Mouse (Mus musculus) thymus, postnatal 4 days (tissue): ENCODE measurements around the gene Olfr291.

Source experiments
- DNase-seq: peaks from one replicate; pipeline ENCODE4 v3.0.0; 2021

The Olfr291 gene

DNA sequence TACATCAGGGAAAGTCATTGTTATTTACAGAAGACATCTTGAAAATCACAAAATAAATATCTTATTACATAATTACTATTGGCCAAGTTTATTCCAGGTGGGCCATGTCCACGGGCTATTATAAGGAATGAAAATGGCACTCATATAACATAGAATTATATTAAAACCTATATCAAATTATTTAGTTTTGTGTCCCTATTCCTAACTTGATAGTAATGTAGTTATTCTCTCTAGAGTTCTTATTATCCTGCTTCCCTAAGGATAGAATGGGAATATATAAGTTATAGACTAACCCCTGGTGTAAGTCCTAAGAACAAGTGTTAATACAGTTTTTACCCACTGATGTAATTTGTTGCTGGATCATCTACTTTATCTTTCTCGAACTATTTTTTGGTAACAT is at the start of gene Olfr291:
Olfr291 (plus strand) TSS at position 301 of the 400 bp plus-strand sequence.
- DNase-seq, result no peak

DNA sequence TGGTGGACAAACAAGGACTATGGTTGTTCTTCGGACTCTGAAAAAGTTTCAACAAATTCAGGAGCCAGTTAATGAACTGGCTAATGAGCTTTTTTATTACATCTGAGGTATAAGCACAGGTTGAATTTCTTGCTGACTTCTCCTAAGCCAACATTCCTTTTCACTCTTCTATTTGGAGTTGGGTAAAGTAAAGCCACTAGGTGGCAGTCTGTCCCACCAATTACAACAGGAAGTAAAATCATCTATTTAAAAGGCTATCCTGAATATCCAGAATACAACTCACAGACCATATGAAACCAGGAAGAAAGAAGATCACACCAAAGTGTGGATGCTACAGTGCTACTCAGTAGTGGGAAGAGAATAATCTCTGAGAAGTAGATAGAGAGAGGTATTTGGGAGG is 48.1 kb upstream of the Olfr291 start:
- no peak for DNase-seq

DNA sequence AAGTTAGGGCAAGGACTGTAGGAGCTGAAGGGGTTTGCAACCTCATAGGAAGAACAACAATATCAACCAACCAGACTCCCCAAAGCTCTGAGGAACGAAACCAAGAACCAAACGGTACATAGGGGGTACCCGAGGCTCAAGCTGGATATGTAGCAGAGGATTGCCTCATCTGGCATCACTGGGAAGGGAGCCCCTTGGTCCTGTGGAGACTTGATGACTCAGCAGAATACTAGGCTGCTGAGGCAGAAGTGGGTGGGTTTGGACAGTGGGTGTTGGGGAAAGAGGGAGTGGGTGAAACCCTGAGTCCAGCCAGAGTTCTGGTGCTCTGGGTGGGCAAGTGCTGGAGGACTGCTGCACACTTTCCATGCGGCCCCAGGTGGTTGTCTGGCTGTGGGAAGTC is 47.2 kb upstream of the Olfr291 start:
- no peak for DNase-seq

DNA sequence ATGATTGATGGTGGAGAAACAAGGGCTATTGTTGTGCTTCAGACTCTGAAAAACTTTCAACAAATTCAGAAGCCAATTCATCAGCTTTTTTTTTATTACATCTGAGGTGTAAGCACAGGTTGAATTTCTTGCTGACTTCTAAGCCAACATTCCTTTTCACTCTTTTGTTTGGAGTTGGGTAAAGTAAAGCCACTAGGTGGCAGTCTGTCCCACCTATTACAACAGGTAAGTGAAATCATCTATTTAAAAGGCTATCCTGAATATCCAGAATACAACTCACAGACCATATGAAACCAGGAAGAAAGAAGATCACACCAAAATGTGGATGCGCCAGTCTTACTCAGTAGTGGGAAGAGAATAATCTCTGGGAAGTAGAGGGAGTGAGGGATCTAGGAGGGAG is 31.2 kb downstream of the Olfr291 start:
- no peak for DNase-seq
